Mouse (Mus musculus): Measurements from ENCODE around the gene Strbp.
"Not testable (repeated sequence)": the region's sequence is repeated elsewhere in the genome, so short reads cannot be mapped to it uniquely, and the experiment has no call there.

The Strbp gene

GRCm38 (mm10) chr2:37527587-37527986 is 176.1 kb downstream of the Strbp start:
- no peak for DNase-seq (ENCODE audit: low spot score in 2 of 2)

GRCm38 (mm10) chr2:37519286-37519640 is 184.4 kb downstream of the Strbp start:
- DNase-seq (ENCODE audit: low spot score in 2 of 2), result no peak

DNA sequence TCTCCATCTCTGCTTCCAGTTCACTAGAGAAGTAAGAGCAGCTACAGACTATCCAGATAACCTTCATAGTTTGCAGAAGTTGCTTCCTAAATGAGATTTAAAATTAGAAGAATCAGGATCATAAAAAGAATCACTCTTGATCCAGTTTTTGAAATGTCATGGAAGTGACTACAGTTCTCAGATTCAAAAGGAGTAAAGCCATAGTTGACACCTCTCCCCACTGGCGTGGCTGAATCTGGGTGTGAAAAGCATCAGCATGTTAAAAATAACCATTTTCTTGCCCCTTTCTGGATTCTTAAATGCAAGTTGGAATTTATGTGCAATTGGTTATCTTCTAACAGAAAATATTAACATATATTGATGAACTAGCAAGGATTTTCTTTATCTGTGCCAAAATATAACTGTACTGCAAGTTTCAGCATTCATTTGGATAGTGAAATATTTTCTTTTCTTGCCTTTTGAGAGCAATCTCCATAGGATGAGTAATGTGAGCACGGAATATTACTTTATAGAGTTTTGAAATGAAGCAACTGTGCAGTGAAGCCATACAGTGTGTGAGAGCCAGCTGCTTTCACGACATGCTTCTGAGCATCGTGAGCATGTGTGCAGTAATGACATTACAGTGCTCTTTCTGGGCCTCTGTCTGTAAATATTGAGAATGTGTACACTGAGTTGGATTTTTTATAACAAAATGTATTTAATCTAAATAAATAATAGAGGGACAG is 184.9 kb downstream of the Strbp start:
- no peak for DNase-seq (ENCODE audit: low spot score in 2 of 2)

DNA sequence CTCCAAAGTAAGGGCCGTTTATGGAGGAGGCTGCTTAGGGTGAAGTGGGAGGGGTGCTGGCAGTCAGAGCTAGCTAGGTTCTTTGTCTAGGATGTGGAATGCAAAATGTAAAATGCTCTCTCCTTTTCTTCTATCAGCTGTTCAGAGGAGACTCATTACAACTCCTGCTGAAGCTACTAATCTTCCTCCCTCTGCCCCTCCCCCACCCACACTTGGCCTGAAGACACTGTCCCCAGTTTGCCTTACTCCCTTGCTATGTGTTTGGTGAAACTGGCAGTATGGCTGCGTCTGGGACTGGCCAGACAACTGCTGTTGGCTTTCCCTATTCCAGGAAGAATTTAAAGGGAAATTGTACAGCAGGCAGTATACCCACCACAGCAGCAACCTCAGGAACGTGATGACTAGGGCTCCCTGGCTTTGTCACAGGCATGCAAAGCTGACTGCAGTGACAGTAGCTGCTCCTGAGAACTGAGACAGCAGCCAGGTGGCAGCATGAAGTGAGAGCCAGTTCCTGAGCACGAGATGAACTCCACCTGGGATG is 186.7 kb downstream of the Strbp start:
- peak in 1 of 2 experiments; percentile 21 for DNase-seq (ENCODE audit: low spot score in 2 of 2)

DNA sequence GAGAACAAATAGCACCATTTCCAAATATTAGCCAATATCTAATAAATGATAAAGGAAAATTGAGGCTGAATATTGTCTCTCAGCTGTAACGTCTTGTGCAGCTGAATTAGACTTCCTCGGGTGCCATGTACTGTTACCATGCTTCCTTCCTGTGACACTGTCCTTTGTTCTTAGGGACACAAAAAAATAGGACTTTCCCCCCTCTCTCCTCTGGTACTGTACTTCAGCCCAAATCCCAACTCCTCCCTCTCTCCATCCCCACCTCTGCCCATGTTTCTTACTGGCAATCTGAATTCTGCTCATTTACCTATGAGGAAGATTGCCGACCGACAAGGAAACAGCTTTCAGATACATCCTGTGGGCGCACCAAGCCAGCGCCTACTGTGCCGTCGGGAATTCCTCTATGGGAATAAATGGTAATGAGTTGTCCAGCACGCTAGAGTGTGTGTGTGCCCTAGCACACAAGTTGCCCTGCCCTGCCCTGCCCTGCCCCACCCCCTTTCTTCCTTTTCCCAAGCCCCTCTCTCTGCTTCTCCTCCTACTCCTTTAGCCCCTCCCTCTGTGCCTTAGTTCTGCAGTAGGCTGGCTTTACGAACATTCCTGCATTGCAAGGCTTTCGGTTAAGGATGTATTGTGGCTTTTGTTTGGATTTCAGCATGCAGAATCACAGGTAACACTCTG is 187.5 kb downstream of the Strbp start, which contains the start of gene Gpr21:
Gene Gpr21 (plus strand): TSS at position 303 of the 681 bp plus-strand sequence.
- DNase-seq (ENCODE audit: low spot score in 2 of 2), result no peak

- no peak for DNase-seq (ENCODE audit: low spot score in 2 of 2)
Measured at GRCm38 (mm10) chr2:37511134-37511901, 192.3 kb downstream of the Strbp start.

- DNase-seq (ENCODE audit: low spot score in 2 of 2), result not testable (repeated sequence)
Measured at GRCm38 (mm10) chr2:37505856-37506255, 197.8 kb downstream of the Strbp start.

GRCm38 (mm10) chr2:37497321-37497720 is 206.3 kb downstream of the Strbp start:
- DNase-seq (ENCODE audit: low spot score in 2 of 2), result no peak

DNA sequence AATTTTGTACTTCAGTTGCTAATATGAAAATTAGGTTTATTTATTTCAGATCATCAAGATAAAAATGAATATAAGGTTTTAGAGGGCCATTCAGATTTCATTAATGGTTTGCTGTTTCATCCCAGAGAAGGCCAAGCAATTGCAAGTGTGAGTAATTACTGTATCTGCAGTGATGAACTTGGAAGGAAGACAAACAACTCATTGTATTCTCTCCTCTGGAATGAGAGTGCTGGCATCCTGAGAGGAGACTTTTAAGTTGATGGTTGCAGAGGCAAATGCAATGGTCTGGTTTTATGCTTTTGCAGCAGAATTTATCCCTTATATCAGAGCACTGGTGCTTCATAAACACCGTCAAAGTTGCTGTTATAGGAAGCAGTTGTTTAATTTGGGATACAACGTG is 214.7 kb downstream of the Strbp start:
- no peak for DNase-seq (ENCODE audit: low spot score in 2 of 2)

DNA sequence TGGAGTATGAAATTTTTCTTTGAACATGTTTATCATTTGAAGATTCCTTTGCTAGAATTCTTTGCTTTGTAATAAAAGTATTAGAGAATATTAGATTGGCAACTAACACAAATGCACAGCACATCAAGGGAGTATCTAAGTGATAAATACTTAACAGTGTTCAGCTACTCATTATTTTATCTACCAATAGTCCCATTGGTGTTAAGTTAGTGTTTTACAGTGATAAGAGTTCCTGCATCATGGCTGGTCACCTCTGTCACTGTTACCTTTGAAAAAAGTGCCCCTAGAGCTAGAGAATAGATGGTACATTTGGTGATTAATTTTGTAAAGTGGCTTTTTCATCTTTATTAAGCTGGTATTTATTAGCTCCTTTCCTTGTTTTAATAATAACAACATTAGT is 217.3 kb downstream of the Strbp start:
- DNase-seq (ENCODE audit: low spot score in 2 of 2), result no peak

GRCm38 (mm10) chr2:37485370-37485769 is 218.3 kb downstream of the Strbp start:
- no peak for DNase-seq (ENCODE audit: low spot score in 2 of 2)

DNA sequence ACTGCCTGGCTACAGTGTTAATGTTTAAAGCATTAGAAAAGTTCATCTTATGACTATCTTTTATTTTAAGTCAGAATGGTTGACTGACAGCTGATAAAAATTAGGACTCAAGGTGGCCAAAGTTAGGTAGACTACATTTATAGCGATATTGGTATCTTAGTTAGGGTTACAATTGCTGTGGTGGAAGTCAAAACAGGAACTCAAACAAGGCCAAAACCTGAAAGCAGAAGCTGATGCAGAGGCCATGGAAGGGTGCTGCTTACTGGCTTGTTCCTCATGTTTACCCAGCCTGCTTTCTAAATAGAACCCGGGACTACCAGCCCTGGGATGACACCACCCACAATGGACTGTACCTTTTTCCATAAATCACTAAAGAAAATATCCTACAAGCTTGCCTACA is 219.5 kb downstream of the Strbp start:
- DNase-seq (ENCODE audit: low spot score in 2 of 2), result no peak

DNA sequence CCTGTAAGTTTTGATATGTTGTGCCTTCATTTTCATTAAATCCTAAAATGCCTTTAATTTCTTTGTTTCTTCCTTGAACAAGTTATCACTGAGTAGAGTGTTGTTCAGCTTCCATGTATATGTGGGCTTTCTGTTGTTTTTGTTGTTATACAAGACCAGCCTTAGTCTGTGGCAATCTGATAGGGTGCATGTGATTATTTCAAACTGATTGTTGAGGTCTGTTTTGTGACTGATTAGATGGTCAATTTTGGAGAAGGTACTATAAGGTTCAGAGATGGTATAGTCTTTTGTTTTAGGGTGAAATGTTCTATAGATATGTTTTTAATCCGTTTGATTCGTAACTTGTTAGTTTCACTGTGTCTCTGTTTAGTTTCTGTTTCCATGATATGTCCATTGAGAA is 223.6 kb downstream of the Strbp start:
- no peak for DNase-seq (ENCODE audit: low spot score in 2 of 2)

- no peak for DNase-seq (ENCODE audit: low spot score in 2 of 2)
Measured at GRCm38 (mm10) chr2:37479559-37479958, 224.1 kb downstream of the Strbp start.

GRCm38 (mm10) chr2:37466266-37466665 is 237.4 kb downstream of the Strbp start:
- DNase-seq (ENCODE audit: low spot score in 2 of 2), result no peak

- DNase-seq (ENCODE audit: low spot score in 2 of 2), result no peak
Measured at GRCm38 (mm10) chr2:37460707-37461106, 243.0 kb downstream of the Strbp start.

DNA sequence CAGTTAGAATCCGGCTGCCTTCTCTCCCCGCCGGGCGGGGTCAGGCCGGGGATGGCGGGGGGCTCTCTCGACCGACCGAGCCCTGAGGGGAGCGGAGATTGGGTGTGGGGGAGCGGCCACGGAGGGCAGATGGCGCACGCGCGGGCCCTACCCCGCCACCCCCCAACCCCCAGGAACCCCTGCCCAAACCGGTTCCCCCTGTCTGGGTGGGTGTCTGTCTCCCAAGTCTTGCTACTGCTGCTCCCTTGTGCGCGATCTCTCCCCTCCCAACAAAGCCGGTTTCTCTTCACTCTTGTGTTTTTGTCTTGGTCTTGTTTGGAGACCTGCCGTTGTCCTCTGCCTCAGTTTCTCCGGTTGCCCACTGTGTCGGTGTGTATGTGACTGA is 251.3 kb downstream of the Strbp start:
- no peak for DNase-seq (ENCODE audit: low spot score in 2 of 2)

GRCm38 (mm10) chr2:37451667-37452375 is 251.8 kb downstream of the Strbp start:
- DNase-seq (ENCODE audit: low spot score in 2 of 2), result peak; percentile 83 to 89

- peak; percentile 93 to 97 for DNase-seq (ENCODE audit: low spot score in 2 of 2)
Measured at GRCm38 (mm10) chr2:37442611-37443591, 260.8 kb downstream of the Strbp start, which contains the start of the genes Zbtb26, Zbtb6 and Rabgap1. Zbtb26 (minus strand) TSS chr2:37443135. Zbtb6 (minus strand) TSS chr2:37443171. Rabgap1 (plus strand) TSS chr2:37443279.

Data from frontal cortex, postnatal 14 days (tissue).